ENCODE assay signal across 12 mouse cellular contexts in genomic region chr14:27116577-27117165, GRCm38 (mm10).
"Had no signal": no experiment of that assay in that cellular context is flagged by ENCODE, and none has a peak within 500 bp of the region (broad histone marks: within the 10 kb centered on the region; RNA-seq: fewer than 3 reads in every experiment).

No protein-coding gene starts in this region.

- H3K9me3 ChIP-seq: limb, embryonic 10.5 days; liver, embryonic 12.5 days; lung, embryonic 15.5 days; midbrain, embryonic 12.5 days; neural tube, embryonic 12.5 days had no signal

- H3K4me2 ChIP-seq: liver, embryonic 12.5 days; lung, embryonic 15.5 days; midbrain, embryonic 12.5 days; neural tube, embryonic 12.5 days had no signal

- H3K4me1 ChIP-seq: liver, embryonic 12.5 days had no signal

- ATAC-seq: liver, embryonic 12.5 days had no signal

- H3K4me3 ChIP-seq: layer of hippocampus, adult 2 months; limb, embryonic 10.5 days; liver, embryonic 12.5 days; lung, embryonic 15.5 days; midbrain, embryonic 12.5 days; neural tube, embryonic 12.5 days had no signal

- H3K36me3 ChIP-seq: limb, embryonic 10.5 days; liver, embryonic 12.5 days; lung, embryonic 15.5 days; midbrain, embryonic 12.5 days; neural tube, embryonic 12.5 days had no signal

- H3K9ac ChIP-seq: liver, embryonic 12.5 days; lung, embryonic 15.5 days; midbrain, embryonic 12.5 days; neural tube, embryonic 12.5 days had no signal

- H3K27ac ChIP-seq: layer of hippocampus, adult 2 months; limb, embryonic 10.5 days; liver, embryonic 12.5 days; lung, embryonic 15.5 days; midbrain, embryonic 12.5 days; neural tube, embryonic 12.5 days had no signal

- DNase-seq: kidney, postnatal 10 days; kidney, postnatal 4 days; right cerebral cortex, postnatal 4 days; spleen, adult 18-20 months; thymus, adult 18-20 months; thymus, postnatal 14 days had no signal
